Mouse (Mus musculus): ENCODE measurements at regions not wholly inside any gene's neighbourhood (a gene's known extent, or its start where the extent isn't known, plus 50 kb on each side); places are given as distances from the start of the nearest gene placed in this dataset.

- TF ChIP-seq POLR2A (IDR thresholded peaks at IDR 0.05; ENCODE audit: borderline replicate concordance, low read depth, low read length) (no peak), CTCF (IDR thresholded peaks at IDR 0.05; ENCODE audit: low read depth, low read length) (no peak)
Observed at GRCm38 (mm10) chr15:10830478-10830877, 116.1 kb upstream of the Rai14 start.
